Mouse (Mus musculus): ENCODE data around the gene Sprr2a1. TPM values are rescaled to one million over a fixed set of nuclear protein-coding genes. Genes with fewer than 3 reads are reported as not detected.
"Not testable (repeated sequence)": the region's sequence is repeated elsewhere in the genome, so short reads cannot be mapped to it uniquely, and the experiment has no call there.

Sprr2a1 gene
- polyA plus RNA-seq, 1 experiment from 2014 or later = not detected

DNA sequence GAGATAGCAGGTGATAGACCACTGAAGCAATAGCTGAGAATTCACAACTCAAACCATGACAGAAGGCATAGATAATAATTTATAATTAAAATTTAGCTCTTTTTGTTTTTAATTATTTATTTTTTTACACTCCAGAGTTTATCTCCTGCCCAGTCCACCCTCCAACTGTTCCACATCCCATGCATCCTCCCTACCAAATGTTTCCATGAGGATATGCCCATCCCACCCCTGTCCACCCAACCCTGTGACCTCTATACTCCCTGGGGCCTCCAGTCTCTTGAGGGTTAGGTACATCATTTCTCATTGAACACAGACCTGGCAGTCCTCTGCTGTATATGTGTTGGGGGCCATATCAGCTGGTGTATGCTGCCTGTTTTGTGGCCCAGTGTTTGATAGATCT lies 8.1 kb downstream of the Sprr2a1 start:
- not testable (repeated sequence) for H3K4me3 ChIP-seq (ENCODE audit: low read depth, low read length); H3K27me3 ChIP-seq (ENCODE audit: control insufficient read depth, insufficient read depth, low read length); H3K4me1 ChIP-seq (ENCODE audit: control insufficient read depth, insufficient read depth, low read length); H3K9me3 ChIP-seq (ENCODE audit: control insufficient read depth, low read length); H3K9ac ChIP-seq (ENCODE audit: low read length); DNase-seq (ENCODE audit: low spot score); H3K27ac ChIP-seq (replicated peaks; ENCODE audit: low read depth, low read length); H3K4me2 ChIP-seq (ENCODE audit: low read depth, severe bottlenecking); H3K36me3 ChIP-seq (ENCODE audit: control insufficient read depth, insufficient read depth, low read length)
- peak; percentile 53 for ATAC-seq (ENCODE audit: insufficient number of reproducible peaks, low FRiP score, low TSS enrichment, low read depth)

DNA sequence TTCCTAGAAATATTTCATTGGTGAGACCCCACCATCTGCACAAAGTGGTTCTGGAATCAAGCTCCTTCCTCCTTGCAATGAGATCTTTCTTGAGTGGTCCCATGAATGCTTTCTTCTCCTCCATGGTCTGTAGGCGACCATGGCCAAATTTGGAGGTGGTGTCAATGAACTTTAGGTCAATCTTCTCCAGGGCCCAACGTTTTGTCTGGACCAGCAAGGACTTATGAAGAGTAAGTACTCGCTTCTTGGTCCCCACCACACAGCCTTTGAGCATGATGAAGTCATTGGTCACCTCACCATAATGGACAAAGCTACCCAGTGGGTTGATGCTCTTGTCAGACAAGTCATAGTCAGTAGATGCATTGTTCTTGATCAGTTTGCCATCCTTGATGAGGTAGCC lies 11.8 kb downstream of the Sprr2a1 start:
- H3K27ac ChIP-seq (replicated peaks; ENCODE audit: low read depth, low read length); H3K4me2 ChIP-seq (ENCODE audit: low read depth, severe bottlenecking); H3K27me3 ChIP-seq (ENCODE audit: control insufficient read depth, insufficient read depth, low read length); ATAC-seq (ENCODE audit: insufficient number of reproducible peaks, low FRiP score, low TSS enrichment, low read depth); H3K9me3 ChIP-seq (ENCODE audit: control insufficient read depth, low read length); DNase-seq (ENCODE audit: low spot score); H3K4me1 ChIP-seq (ENCODE audit: control insufficient read depth, insufficient read depth, low read length); H3K36me3 ChIP-seq (ENCODE audit: control insufficient read depth, insufficient read depth, low read length); H3K9ac ChIP-seq (ENCODE audit: low read length); H3K4me3 ChIP-seq (ENCODE audit: low read depth, low read length): not testable (repeated sequence)
- 75% methylated on average over 3 of the region's 3 CpGs for WGBS

DNA sequence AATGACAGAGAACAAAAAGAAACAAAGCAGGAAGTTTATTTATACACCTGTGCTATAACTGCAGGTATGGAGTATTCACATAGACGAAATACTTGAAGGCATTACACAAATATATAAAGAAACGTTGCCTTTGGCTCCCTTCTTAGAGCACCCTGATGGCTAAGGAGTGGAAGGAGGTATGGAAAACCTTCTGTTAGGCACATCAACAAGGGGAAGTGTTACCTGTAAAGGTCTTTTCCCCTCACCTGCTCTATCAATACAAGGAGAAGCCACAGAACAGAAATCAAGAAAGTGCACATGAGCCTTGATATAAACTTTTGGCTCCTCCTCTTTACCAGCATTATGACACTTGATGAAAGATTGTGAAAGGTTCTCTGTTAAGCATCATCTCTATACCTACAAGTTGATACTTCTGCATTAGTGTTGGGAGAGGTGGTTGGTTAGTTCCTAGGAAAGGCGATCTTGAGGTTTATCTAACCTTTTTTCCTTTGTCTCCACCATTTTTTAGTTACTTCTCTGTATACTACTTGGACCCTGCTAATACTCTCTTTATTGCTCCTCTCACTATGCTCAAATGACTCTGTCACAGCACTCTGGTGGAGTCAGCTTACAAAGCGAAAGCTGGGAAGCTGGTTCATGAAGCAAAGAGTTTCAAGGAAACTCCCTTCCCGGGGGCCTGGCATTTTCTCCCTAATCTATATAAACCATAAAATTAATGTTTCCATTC lies 21.0 kb downstream of the Sprr2a1 start:
- H3K27ac ChIP-seq (replicated peaks; ENCODE audit: low read depth, low read length); H3K9me3 ChIP-seq (ENCODE audit: control insufficient read depth, low read length); H3K4me3 ChIP-seq (ENCODE audit: low read depth, low read length); H3K4me1 ChIP-seq (ENCODE audit: control insufficient read depth, insufficient read depth, low read length); DNase-seq (ENCODE audit: low spot score); H3K9ac ChIP-seq (ENCODE audit: low read length); H3K36me3 ChIP-seq (ENCODE audit: control insufficient read depth, insufficient read depth, low read length); H3K27me3 ChIP-seq (ENCODE audit: control insufficient read depth, insufficient read depth, low read length); H3K4me2 ChIP-seq (ENCODE audit: low read depth, severe bottlenecking): not testable (repeated sequence)
- WGBS = no CpG with 5 or more reads among the region's 5 CpGs
- ATAC-seq (ENCODE audit: insufficient number of reproducible peaks, low FRiP score, low TSS enrichment, low read depth) = peak; percentile 9; the same call in 1 of the 2 replicates

DNA sequence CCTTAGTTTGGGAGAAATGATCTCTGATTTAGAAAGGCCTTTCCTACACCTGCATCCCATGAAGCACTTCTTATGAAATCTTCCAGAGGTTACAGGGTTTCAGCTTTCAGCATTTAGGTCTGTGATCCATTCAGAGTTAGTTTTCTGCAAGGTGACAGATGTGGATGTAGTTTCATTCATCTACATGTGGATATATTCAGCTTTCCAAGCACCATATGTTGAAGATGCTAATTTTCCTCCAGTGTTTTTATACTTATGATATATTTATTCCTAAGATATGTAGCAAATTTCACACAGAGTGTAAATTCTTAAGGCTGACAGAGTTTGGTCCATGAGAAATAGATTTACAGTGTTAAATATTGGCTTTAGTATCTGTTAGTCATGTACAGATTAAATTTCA lies 23.1 kb downstream of the Sprr2a1 start:
- ATAC-seq (ENCODE audit: insufficient number of reproducible peaks, low FRiP score, low TSS enrichment, low read depth); H3K36me3 ChIP-seq (ENCODE audit: control insufficient read depth, insufficient read depth, low read length); H3K27me3 ChIP-seq (ENCODE audit: control insufficient read depth, insufficient read depth, low read length); H3K9ac ChIP-seq (ENCODE audit: low read length); DNase-seq (ENCODE audit: low spot score); H3K4me3 ChIP-seq (ENCODE audit: low read depth, low read length); H3K4me2 ChIP-seq (ENCODE audit: low read depth, severe bottlenecking); H3K27ac ChIP-seq (replicated peaks; ENCODE audit: low read depth, low read length); H3K9me3 ChIP-seq (ENCODE audit: control insufficient read depth, low read length); H3K4me1 ChIP-seq (ENCODE audit: control insufficient read depth, insufficient read depth, low read length): not testable (repeated sequence)

DNA sequence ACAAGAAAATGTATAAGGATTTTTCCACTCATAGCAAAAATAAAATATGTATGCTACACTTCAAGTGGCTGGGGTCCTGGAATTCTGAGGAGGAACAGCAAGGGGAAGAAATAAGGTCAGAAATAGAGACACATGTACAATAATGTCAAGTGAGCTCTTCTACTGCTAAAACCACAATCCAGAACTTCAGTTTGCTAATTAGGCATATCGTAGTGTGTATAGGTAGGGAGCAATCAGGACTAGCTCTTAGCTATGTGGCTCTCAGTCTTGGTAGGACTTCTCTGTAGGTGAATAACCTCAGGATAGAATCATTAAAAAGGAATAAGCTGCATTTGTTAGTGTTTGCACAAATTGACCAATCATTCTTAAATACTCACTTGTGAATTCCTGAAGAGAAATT lies 23.6 kb downstream of the Sprr2a1 start:
- H3K4me3 ChIP-seq (ENCODE audit: low read depth, low read length); H3K36me3 ChIP-seq (ENCODE audit: control insufficient read depth, insufficient read depth, low read length); DNase-seq (ENCODE audit: low spot score); H3K27me3 ChIP-seq (ENCODE audit: control insufficient read depth, insufficient read depth, low read length); H3K27ac ChIP-seq (replicated peaks; ENCODE audit: low read depth, low read length); H3K9me3 ChIP-seq (ENCODE audit: control insufficient read depth, low read length); H3K9ac ChIP-seq (ENCODE audit: low read length); H3K4me1 ChIP-seq (ENCODE audit: control insufficient read depth, insufficient read depth, low read length); ATAC-seq (ENCODE audit: insufficient number of reproducible peaks, low FRiP score, low TSS enrichment, low read depth); H3K4me2 ChIP-seq (ENCODE audit: low read depth, severe bottlenecking): not testable (repeated sequence)
- no CpG with 5 or more reads among the region's 1 CpGs for WGBS

DNA sequence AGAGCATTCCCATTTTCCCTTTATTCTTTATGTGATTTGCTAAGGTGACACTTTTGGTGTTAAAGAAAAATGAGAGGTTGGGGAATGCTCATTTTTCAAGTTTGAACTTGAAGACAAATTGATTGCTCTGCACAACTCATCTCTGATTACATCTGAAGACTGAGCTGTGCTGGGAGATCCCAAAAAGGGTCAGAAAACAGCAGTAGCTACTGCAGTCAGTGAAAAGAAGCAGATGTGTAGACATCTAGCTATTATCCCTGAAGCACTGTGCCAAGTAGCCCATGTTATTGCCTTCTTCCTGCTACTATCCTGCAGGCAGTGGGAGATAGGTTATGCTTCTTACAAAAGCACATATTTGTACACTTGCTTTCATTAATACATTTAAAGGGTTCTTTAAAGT lies 29.2 kb downstream of the Sprr2a1 start:
- not testable (repeated sequence) for H3K4me1 ChIP-seq (ENCODE audit: control insufficient read depth, insufficient read depth, low read length)

DNA sequence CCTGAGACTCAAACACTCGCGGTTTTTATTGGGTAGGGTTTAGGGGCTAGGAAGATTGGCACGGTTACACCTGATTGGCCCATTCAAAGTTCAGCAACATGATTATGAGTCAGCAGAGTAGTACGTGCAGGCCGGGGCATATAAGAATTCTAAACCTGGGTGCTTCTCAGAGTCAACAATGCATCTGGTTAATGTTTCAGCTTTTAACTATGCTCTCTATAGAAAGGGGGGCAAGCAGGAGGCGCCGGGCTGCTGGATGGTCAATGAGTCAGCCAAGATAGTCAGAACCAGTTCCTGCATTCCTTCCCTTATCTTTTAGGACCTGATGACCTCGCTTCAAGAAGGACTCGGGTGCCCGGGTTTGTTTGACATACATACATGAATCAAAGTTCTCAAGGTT lies 30.6 kb downstream of the Sprr2a1 start:
- not testable (repeated sequence) for H3K4me2 ChIP-seq (ENCODE audit: low read depth, severe bottlenecking); H3K27ac ChIP-seq (replicated peaks; ENCODE audit: low read depth, low read length); H3K9ac ChIP-seq (ENCODE audit: low read length); H3K9me3 ChIP-seq (ENCODE audit: control insufficient read depth, low read length); H3K36me3 ChIP-seq (ENCODE audit: control insufficient read depth, insufficient read depth, low read length); H3K4me3 ChIP-seq (ENCODE audit: low read depth, low read length); H3K4me1 ChIP-seq (ENCODE audit: control insufficient read depth, insufficient read depth, low read length); H3K27me3 ChIP-seq (ENCODE audit: control insufficient read depth, insufficient read depth, low read length); ATAC-seq (ENCODE audit: insufficient number of reproducible peaks, low FRiP score, low TSS enrichment, low read depth); DNase-seq (ENCODE audit: low spot score)
- no CpG with 5 or more reads among the region's 10 CpGs for WGBS

More for the DNA sequence above, 29.2 kb downstream of the Sprr2a1 start:
- not testable (repeated sequence) for H3K9ac ChIP-seq (ENCODE audit: low read length); H3K27me3 ChIP-seq (ENCODE audit: control insufficient read depth, insufficient read depth, low read length); H3K9me3 ChIP-seq (ENCODE audit: control insufficient read depth, low read length); H3K27ac ChIP-seq (replicated peaks; ENCODE audit: low read depth, low read length); H3K36me3 ChIP-seq (ENCODE audit: control insufficient read depth, insufficient read depth, low read length); H3K4me3 ChIP-seq (ENCODE audit: low read depth, low read length); DNase-seq (ENCODE audit: low spot score); H3K4me2 ChIP-seq (ENCODE audit: low read depth, severe bottlenecking)
- ATAC-seq (ENCODE audit: insufficient number of reproducible peaks, low FRiP score, low TSS enrichment, low read depth) = 0 out of 2 replicates have a peak, but pooled peaks have one; percentile 24

DNA sequence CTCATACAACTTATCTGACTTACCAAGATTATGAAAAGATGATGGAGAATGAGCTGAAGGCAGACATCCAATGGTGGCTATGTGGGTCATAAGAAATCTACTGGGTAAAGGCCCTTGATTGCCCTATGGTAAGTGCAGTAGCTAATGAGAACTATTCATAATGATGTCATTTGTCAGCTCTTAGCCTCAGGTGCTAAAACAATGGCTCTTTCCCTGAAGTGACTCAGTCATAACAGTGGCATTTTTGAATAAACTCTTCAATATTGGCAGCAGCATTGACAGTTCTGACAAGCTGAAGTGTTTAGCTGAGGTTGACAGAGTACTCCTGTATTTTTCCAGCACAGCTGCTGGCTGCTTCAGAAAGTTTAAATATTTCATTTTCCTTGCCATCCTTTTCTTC lies 32.9 kb downstream of the Sprr2a1 start:
- not testable (repeated sequence) for H3K4me2 ChIP-seq (ENCODE audit: low read depth, severe bottlenecking); H3K27me3 ChIP-seq (ENCODE audit: control insufficient read depth, insufficient read depth, low read length); DNase-seq (ENCODE audit: low spot score); H3K27ac ChIP-seq (replicated peaks; ENCODE audit: low read depth, low read length); ATAC-seq (ENCODE audit: insufficient number of reproducible peaks, low FRiP score, low TSS enrichment, low read depth); H3K9me3 ChIP-seq (ENCODE audit: control insufficient read depth, low read length); H3K9ac ChIP-seq (ENCODE audit: low read length); H3K4me1 ChIP-seq (ENCODE audit: control insufficient read depth, insufficient read depth, low read length); H3K36me3 ChIP-seq (ENCODE audit: control insufficient read depth, insufficient read depth, low read length); H3K4me3 ChIP-seq (ENCODE audit: low read depth, low read length)

DNA sequence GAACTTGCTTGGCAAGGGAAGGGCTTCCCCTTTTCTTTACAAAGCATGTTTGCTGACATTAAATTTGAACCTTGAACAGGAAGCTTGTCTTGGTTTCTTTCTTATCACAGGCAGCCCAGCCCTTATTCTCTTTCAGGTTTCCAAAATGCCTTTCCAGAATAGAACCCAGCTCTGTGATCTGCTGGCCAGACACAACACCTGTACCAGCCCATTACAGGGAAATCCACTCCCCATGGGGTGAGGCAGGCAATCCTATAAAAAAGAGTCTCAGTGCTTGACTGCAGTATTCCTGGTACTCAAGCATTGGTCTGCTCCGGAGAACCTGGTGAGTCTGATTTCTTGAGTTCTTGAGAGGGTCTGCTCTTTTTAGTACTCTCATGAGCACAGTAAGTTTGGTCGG lies 34.9 kb downstream of the Sprr2a1 start:
- not testable (repeated sequence) for ATAC-seq (ENCODE audit: insufficient number of reproducible peaks, low FRiP score, low TSS enrichment, low read depth); H3K27me3 ChIP-seq (ENCODE audit: control insufficient read depth, insufficient read depth, low read length); H3K4me1 ChIP-seq (ENCODE audit: control insufficient read depth, insufficient read depth, low read length); H3K9me3 ChIP-seq (ENCODE audit: control insufficient read depth, low read length); DNase-seq (ENCODE audit: low spot score); H3K4me3 ChIP-seq (ENCODE audit: low read depth, low read length); H3K9ac ChIP-seq (ENCODE audit: low read length); H3K27ac ChIP-seq (replicated peaks; ENCODE audit: low read depth, low read length); H3K36me3 ChIP-seq (ENCODE audit: control insufficient read depth, insufficient read depth, low read length); H3K4me2 ChIP-seq (ENCODE audit: low read depth, severe bottlenecking)
- 92% methylated on average over 1 of the region's 2 CpGs for WGBS
